Mouse (Mus musculus): ENCODE results near the gene Fgl2. TPM values are rescaled to one million over a fixed set of nuclear protein-coding genes. Genes with fewer than 3 reads are reported as not detected.

Gene Fgl2
- polyA plus RNA-seq, 1 experiment from 2014 or later: 1.4 TPM

DNA sequence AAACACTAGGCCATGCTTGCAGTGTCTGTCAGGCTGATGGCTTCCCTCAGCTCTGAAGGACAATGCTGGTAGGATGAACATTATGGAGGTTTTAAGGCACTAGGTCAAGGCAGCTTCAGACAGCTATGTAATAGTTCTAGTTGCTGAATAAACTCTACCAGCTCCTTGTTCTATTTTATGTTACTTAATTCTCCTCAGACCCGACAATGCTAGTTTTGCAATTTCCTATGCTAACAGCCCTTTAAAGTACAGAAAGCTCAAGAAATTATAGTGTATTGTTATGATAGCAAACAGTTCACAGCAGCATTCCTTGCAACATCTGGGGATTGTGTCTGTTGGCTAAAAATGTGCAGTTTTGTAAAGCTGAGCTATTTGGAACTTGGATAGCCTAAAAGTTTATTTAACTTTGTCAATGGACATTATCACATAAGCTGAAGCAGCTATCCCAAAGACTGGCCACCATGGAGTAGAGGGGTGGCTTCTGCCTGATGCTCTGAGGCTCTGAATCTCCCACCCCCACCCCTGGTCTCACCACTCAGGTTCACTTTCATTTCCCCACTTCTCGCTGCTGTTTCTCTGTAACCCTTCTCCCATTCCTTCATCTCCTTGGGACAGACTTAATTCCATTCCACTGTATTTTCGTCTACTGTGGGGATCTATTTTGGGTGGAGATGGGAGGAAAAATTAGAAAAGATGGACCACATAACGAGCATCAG lies 5.9 kb upstream of the Fgl2 start:
- H3K4me3 ChIP-seq: no peak overlapping the region
- no peak for ATAC-seq (ENCODE audit: insufficient number of reproducible peaks, insufficient read depth, low FRiP score, low TSS enrichment, low read depth)
- 34% methylated on average over 4 of the region's 4 CpGs for WGBS

DNA sequence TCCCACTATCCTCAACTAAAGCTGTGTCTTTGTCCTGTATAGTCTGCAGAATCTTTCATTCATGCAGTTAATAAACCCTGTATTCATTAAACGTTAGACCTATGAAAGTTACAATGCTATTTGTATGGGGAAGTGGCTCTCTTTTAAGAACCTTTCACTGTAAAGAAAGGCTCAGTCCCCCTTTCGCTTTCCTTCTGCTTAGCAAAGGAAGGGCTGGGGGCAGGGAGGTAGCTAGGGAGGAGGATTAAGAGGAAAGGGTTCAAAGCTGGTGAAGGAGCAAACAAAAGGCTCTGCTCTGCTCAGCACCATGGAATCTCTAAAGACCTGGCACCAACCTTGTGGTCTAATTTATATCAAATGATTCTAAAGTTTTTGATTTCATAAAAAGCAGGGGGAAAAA lies 4.9 kb upstream of the Fgl2 start:
- Histone ChIP-seq H3K27ac (no peak overlapping the region), H3K36me3 (no peaks in the 10 kb centered on the region), H3K27me3 (peaks cover 10% of the 10 kb centered on the region), H3K4me2 (no peak overlapping the region), H3K9me3 (no peaks in the 10 kb centered on the region), H3K4me1 (peaks cover 13% of the 10 kb centered on the region), H3K4me3 (no peak overlapping the region), H3K9ac (no peak overlapping the region)
- ATAC-seq (ENCODE audit: insufficient number of reproducible peaks, insufficient read depth, low FRiP score, low TSS enrichment, low read depth): no peak
- WGBS: 38% methylated on average over 2 of the region's 2 CpGs

More for the DNA sequence above, 5.9 kb upstream of the Fgl2 start:
- no peak overlapping the region for H3K9ac ChIP-seq
- H3K27me3 ChIP-seq: peaks cover 7% of the 10 kb centered on the region; the same call in 1 of the 2 replicates
- no peaks in the 10 kb centered on the region for H3K36me3 ChIP-seq
- 0 out of 2 replicates have a peak overlapping the region, but pooled peaks have one; percentile 7 for H3K4me2 ChIP-seq
- H3K27ac ChIP-seq: no peak overlapping the region
- H3K4me1 ChIP-seq: peaks cover 6% of the 10 kb centered on the region
- H3K9me3 ChIP-seq: no peaks in the 10 kb centered on the region

DNA sequence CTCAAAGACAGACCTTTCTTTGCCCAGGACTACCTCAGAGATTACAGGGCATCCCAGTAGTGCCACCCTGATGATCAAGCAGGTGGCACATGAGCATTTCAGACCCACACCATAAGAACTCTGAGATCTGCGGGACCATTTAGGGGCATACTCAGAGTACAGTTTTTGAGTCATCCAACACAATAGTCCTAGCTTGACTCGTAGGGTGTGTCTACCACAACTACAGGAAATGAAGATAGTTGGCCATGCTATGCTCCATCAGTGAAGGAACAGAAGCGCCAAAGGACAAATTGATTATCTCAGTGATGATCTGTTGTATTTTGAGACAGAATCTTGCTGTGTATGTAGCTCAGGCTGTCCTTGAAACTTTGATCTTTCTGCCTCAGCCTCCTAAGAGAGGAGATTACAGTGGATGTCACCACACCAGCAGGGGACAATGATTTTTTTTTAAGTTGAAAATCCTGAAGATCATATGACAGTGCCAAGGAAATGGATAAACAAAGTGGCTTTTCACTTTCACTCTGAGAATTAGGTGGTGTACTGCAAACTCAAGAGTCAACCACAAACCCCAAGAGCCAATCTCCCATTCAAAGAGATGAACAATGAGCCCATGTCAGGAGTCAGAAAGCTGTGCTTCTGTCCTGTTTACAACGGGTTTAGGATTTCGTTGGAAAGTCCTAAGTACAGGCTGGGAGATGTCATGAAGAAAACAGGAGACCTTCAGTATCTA lies 2.1 kb upstream of the Fgl2 start:
- no peak overlapping the region for H3K27ac ChIP-seq
- no peaks in the 10 kb centered on the region for H3K36me3 ChIP-seq
- 89% methylated on average over 5 of the region's 5 CpGs for WGBS
- no peak overlapping the region for H3K4me3 ChIP-seq
- no peaks in the 10 kb centered on the region for H3K9me3 ChIP-seq
- peaks cover 16% of the 10 kb centered on the region for H3K4me1 ChIP-seq
- H3K4me2 ChIP-seq: no peak overlapping the region
- no peak overlapping the region for H3K9ac ChIP-seq
- H3K27me3 ChIP-seq: peaks cover 24% of the 10 kb centered on the region
- no peak for ATAC-seq (ENCODE audit: insufficient number of reproducible peaks, insufficient read depth, low FRiP score, low TSS enrichment, low read depth)

DNA sequence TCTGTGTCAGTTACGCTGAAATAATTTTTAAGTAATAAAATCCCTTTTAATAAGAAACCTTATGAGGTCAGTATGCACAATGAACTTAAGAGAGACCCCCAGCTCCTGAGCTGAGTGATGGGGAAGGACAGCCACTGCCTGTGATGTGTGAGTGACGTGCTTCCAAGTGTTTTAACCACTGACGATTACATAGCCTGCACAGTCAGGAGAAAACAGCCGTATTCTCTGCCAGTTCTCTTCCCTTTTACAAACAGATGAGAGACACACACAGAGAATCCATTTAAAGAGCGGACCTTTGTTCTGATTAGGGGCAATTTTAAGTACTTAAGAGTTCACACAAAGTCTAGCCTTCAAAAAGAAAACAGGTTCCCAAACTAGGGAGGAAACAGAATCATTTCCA lies 522 bp upstream of the Fgl2 start:
- H3K9me3 ChIP-seq: no peaks in the 10 kb centered on the region
- H3K4me1 ChIP-seq: peaks cover 12% of the 10 kb centered on the region
- H3K4me3 ChIP-seq: peak overlapping the region; percentile 49; the same call in 1 of the 2 replicates
- no peaks in the 10 kb centered on the region for H3K36me3 ChIP-seq
- H3K27me3 ChIP-seq: peaks cover 24% of the 10 kb centered on the region
- peak overlapping the region; percentile 89 for H3K4me2 ChIP-seq
- WGBS: 38% methylated on average over 5 of the region's 5 CpGs
- H3K27ac ChIP-seq: no peak overlapping the region
- no peak overlapping the region for H3K9ac ChIP-seq
- ATAC-seq (ENCODE audit: insufficient number of reproducible peaks, insufficient read depth, low FRiP score, low TSS enrichment, low read depth): no peak

DNA sequence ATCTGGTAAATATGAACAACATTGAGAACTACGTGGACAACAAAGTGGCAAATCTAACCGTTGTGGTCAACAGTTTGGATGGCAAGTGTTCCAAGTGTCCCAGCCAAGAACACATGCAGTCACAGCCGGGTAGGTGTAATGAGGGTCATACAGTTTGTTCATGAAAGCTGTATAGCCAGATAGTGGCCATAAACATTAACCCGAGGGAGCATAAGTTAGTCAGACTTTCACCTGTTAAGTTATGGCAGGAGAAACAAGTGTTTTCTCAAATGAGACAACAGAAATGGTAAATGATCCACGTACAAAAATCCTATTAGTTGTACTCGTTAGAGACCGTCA lies 707 bp downstream of the Fgl2 start:
- H3K4me1 ChIP-seq: peaks cover 10% of the 10 kb centered on the region
- no peaks in the 10 kb centered on the region for H3K36me3 ChIP-seq
- no peak overlapping the region for H3K27ac ChIP-seq
- peak overlapping the region; percentile 89 for H3K4me2 ChIP-seq
- no peak for ATAC-seq (ENCODE audit: insufficient number of reproducible peaks, insufficient read depth, low FRiP score, low TSS enrichment, low read depth)
- WGBS: 69% methylated on average over 7 of the region's 7 CpGs
- peak overlapping the region; percentile 49 for H3K4me3 ChIP-seq
- peak overlapping the region; percentile 71; the same call in 1 of the 2 replicates for H3K9ac ChIP-seq
- peaks cover 24% of the 10 kb centered on the region for H3K27me3 ChIP-seq
- H3K9me3 ChIP-seq: no peaks in the 10 kb centered on the region

DNA sequence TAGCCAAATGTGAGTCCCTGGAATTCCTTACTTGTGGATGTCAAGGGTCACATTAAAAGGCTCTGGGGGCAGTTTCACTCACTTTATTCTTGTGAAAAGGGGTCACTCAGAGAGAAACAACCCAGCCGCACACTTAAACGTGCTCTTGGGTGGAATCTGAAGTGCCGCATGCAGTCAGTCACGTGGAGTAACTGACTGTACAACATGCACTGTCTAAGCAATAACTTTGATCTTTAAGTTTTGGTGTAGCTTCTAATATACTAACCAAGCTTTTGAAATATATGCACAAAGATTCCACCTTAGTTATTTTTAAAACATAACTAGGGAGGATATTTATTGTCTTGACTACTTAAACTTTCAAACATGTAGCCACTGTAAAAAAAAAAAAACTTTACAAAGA lies 4.5 kb downstream of the Fgl2 start:
- Histone ChIP-seq H3K36me3 (no peaks in the 10 kb centered on the region), H3K9ac (no peak overlapping the region), H3K27me3 (peaks cover 17% of the 10 kb centered on the region), H3K4me2 (no peak overlapping the region), H3K4me1 (peaks cover 9% of the 10 kb centered on the region), H3K9me3 (no peaks in the 10 kb centered on the region), H3K27ac (no peak overlapping the region), H3K4me3 (no peak overlapping the region)
- whole genome bisulfite sequencing: 66% methylated on average over 4 of the region's 4 CpGs
- no peak for ATAC-seq (ENCODE audit: insufficient number of reproducible peaks, insufficient read depth, low FRiP score, low TSS enrichment, low read depth)

DNA sequence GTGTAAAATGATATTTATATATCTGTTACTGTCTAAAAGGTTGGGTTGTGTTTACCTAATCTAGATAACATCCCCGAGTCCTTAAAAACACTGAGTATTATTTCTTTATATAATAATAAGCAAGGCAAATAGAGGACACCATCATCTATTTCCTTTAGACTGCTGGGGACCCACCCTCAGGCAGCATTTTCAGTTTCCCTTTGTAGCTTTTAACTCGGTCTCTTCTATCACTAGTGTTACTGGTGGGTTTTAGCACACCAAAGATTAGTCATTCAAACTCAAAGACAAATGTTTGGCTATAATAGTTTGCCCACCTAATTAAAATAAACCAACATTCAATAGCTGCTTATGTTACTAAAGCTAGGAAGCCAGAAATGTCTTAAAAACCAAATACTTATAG lies 6.0 kb downstream of the Fgl2 start:
- 63% methylated on average over 2 of the region's 2 CpGs for whole genome bisulfite sequencing
- Histone ChIP-seq H3K36me3 (no peaks in the 10 kb centered on the region), H3K9ac (no peak overlapping the region), H3K4me2 (no peak overlapping the region), H3K9me3 (no peaks in the 10 kb centered on the region), H3K27me3 (peaks cover 6% of the 10 kb centered on the region), H3K4me1 (no peaks in the 10 kb centered on the region), H3K4me3 (no peak overlapping the region), H3K27ac (no peak overlapping the region)
- ATAC-seq (ENCODE audit: insufficient number of reproducible peaks, insufficient read depth, low FRiP score, low TSS enrichment, low read depth): no peak

DNA sequence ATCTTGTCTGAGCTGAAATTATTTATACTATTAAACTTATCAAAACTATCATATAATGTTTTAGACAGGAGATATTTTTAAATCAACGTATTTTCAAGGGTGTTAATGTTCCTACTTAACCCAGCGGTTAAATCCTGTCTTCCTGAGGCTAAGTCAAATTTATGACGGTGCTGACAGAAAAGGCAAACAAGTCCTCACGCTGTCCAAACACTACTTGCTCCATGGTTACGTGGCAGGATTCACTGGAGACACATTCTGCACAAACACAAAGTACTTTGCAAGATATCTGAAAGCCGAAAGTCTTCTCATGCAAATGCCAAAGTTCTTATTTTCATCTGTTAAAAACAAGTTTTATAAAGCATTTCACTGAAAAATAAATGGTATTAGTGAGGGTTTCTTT lies 9.5 kb downstream of the Fgl2 start:
- H3K36me3 ChIP-seq: no peaks in the 10 kb centered on the region
- H3K9ac ChIP-seq: no peak overlapping the region
- H3K4me2 ChIP-seq: no peak overlapping the region
- WGBS: 69% methylated on average over 6 of the region's 6 CpGs
- no peak overlapping the region for H3K27ac ChIP-seq
- no peak for ATAC-seq (ENCODE audit: insufficient number of reproducible peaks, insufficient read depth, low FRiP score, low TSS enrichment, low read depth)
- H3K4me1 ChIP-seq: peaks cover 4% of the 10 kb centered on the region; the same call in 1 of the 2 replicates
- no peak overlapping the region for H3K4me3 ChIP-seq
- no peaks in the 10 kb centered on the region for H3K9me3 ChIP-seq
- no peaks in the 10 kb centered on the region for H3K27me3 ChIP-seq

DNA sequence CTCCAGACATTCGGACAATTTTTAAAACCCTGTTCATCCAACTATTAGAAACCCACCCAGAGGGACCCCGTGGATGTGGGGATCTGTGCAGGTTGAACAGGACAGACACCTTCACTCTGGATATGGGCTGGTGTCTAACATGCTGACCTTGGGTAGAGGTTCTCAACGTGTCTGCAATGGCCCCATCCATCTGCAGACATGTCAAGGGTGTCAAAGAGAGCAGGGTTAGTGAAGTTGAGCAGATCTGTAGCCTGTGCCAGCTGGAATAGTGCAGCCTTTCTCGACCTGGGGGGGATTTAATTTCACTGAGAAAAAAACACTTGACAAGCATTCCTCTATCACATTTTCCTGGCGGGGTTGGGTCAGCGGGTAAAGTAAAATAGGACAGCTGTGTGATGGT lies 10.2 kb downstream of the Fgl2 start:
- H3K4me1 ChIP-seq: peaks cover 4% of the 10 kb centered on the region; the same call in 1 of the 2 replicates
- no peak overlapping the region for H3K9ac ChIP-seq
- H3K9me3 ChIP-seq: no peaks in the 10 kb centered on the region
- 62% methylated on average over 6 of the region's 6 CpGs for WGBS
- no peaks in the 10 kb centered on the region for H3K27me3 ChIP-seq
- H3K27ac ChIP-seq: no peak overlapping the region
- ATAC-seq (ENCODE audit: insufficient number of reproducible peaks, insufficient read depth, low FRiP score, low TSS enrichment, low read depth): no peak
- no peak overlapping the region for H3K4me2 ChIP-seq
- no peak overlapping the region for H3K4me3 ChIP-seq
- no peaks in the 10 kb centered on the region for H3K36me3 ChIP-seq

DNA sequence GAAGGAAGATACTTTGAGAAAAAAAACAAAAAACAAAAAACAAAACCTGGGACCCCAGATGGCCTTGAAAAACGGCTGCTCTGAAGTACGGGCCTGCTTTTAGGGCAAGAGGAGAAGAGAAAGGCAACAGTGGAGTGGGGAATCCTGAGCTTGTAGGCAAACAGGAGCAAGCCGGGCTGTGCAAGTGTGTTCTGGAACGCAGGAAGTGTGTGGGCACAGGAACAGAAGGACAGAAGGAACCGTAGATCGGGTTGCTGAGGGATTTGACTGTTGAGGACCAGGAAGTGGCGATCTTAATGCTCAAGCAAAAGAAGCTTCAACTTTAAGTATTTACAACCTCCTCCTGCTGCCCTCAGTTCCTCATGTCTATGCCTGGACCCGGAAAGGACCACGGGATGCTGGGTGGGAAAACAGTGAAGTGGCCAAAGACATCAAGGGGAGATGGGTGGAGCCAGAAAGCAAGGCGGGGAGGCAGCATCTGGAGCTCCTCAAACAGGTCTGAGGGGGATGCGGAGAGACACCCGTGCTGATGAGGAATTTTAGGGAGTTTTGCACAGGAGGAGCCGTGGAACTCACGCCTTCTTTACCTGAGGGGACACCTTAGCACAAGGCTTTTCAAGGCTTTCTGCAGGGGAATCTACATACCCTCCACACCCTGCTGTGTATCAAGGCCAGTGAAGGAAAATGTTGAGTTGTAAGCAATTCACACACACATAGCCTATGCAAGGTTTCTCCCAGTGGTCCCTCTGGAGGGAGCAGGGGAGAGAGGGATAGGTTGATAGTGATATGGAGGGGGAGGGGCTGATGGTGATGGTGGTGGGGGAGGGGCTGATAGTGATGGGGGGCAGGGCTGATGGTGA lies 11.2 kb downstream of the Fgl2 start:
- Histone ChIP-seq H3K9me3 (no peaks in the 10 kb centered on the region), H3K4me3 (no peak overlapping the region), H3K9ac (no peak overlapping the region), H3K36me3 (no peaks in the 10 kb centered on the region), H3K4me2 (no peak overlapping the region), H3K4me1 (peaks cover 4% of the 10 kb centered on the region; the same call in 1 of the 2 replicates), H3K27me3 (no peaks in the 10 kb centered on the region), H3K27ac (no peak overlapping the region)
- no peak for ATAC-seq (ENCODE audit: insufficient number of reproducible peaks, insufficient read depth, low FRiP score, low TSS enrichment, low read depth)
- WGBS: 42% methylated on average over 14 of the region's 14 CpGs

DNA sequence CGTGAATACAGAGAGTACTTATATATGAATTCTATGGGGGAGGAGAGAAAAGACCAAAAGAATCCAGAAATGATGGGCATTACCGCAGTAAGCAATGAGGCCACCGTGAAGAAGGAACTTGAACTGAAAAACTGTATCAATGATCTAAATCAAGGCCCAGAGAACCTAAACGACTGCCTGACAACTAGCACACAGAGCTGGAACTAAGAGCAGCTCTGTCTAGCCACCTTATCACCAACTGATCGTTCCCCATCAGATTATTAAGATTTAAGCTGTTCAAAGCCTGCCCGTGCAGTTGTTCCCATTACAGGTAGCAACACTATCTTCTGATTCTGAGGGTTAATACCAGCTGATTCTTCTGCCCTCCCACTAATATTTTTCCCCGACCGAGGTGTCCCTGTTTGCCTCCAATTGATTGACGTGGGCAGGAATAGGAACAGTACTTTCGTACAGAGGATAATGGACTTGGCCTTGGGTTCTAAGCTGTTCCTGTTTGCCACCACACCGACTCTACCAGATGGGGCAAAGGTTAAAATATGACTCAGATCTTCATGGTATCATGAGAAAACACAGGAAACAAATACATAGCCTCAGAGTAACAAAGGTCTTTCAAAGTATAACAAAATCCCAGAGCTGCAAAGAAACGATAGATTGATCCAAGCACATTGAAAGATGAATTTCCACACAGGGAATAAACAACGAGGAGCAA lies 12.0 kb downstream of the Fgl2 start:
- H3K4me2 ChIP-seq: no peak overlapping the region
- no peaks in the 10 kb centered on the region for H3K27me3 ChIP-seq
- no peak overlapping the region for H3K27ac ChIP-seq
- H3K4me3 ChIP-seq: no peak overlapping the region
- H3K4me1 ChIP-seq: peaks cover 4% of the 10 kb centered on the region; the same call in 1 of the 2 replicates
- no peak for ATAC-seq (ENCODE audit: insufficient number of reproducible peaks, insufficient read depth, low FRiP score, low TSS enrichment, low read depth)
- no peak overlapping the region for H3K9ac ChIP-seq
- no peaks in the 10 kb centered on the region for H3K36me3 ChIP-seq
- H3K9me3 ChIP-seq: no peaks in the 10 kb centered on the region
- 74% methylated on average over 13 of the region's 13 CpGs for WGBS

All from embryonic facial prominence, embryonic 13.5 days (tissue).